Mouse (Mus musculus): ENCODE measurements around the gene Samd8. TPM values are rescaled to one million over a fixed set of nuclear protein-coding genes. Genes with fewer than 3 reads are reported as not detected.

Samd8 gene
- polyA plus RNA-seq, 1 experiment: 19.6 TPM

- no peak for TF ChIP-seq CTCF (IDR thresholded peaks at IDR 0.05; ENCODE audit: low read depth, low read length)
- no peak for TF ChIP-seq POLR2A (IDR thresholded peaks at IDR 0.05; ENCODE audit: borderline replicate concordance, low read depth, low read length)
- no peak overlapping the region for H3K27ac ChIP-seq (ENCODE audit: insufficient read depth, low read depth, low read length)
- H3K4me1 ChIP-seq (ENCODE audit: control insufficient read depth, insufficient read depth, low read length): peaks cover 3% of the 10 kb centered on the region
- no peak overlapping the region for H3K4me3 ChIP-seq (ENCODE audit: insufficient read depth, low read length)
These were observed 37.8 kb downstream of the Samd8 start for GRCm38 (mm10) chr14:21788121-21788520.

- Histone ChIP-seq H3K4me1 (ENCODE audit: control insufficient read depth, insufficient read depth, low read length) (peaks cover 3% of the 10 kb centered on the region), H3K4me3 (ENCODE audit: insufficient read depth, low read length) (no peak overlapping the region), H3K27ac (ENCODE audit: insufficient read depth, low read depth, low read length) (no peak overlapping the region)
- TF ChIP-seq POLR2A (IDR thresholded peaks at IDR 0.05; ENCODE audit: borderline replicate concordance, low read depth, low read length) (no peak), CTCF (IDR thresholded peaks at IDR 0.05; ENCODE audit: low read depth, low read length) (no peak)
These were observed 40.4 kb downstream of the Samd8 start for GRCm38 (mm10) chr14:21790585-21791251.

- Histone ChIP-seq H3K4me1 (ENCODE audit: control insufficient read depth, insufficient read depth, low read length) (peaks cover 3% of the 10 kb centered on the region), H3K27ac (ENCODE audit: insufficient read depth, low read depth, low read length) (no peak overlapping the region), H3K4me3 (ENCODE audit: insufficient read depth, low read length) (no peak overlapping the region)
- TF ChIP-seq CTCF (IDR thresholded peaks at IDR 0.05; ENCODE audit: low read depth, low read length) (no peak), POLR2A (IDR thresholded peaks at IDR 0.05; ENCODE audit: borderline replicate concordance, low read depth, low read length) (no peak)
These were observed 41.4 kb downstream of the Samd8 start for GRCm38 (mm10) chr14:21791722-21792121.

GRCm38 (mm10) chr14:21792250-21792649, 41.9 kb downstream of the Samd8 start:
- Histone ChIP-seq H3K4me3 (ENCODE audit: insufficient read depth, low read length) (no peak overlapping the region), H3K27ac (ENCODE audit: insufficient read depth, low read depth, low read length) (no peak overlapping the region), H3K4me1 (ENCODE audit: control insufficient read depth, insufficient read depth, low read length) (peaks cover 3% of the 10 kb centered on the region)
- TF ChIP-seq CTCF (IDR thresholded peaks at IDR 0.05; ENCODE audit: low read depth, low read length) (no peak), POLR2A (IDR thresholded peaks at IDR 0.05; ENCODE audit: borderline replicate concordance, low read depth, low read length) (no peak)

- H3K4me3 ChIP-seq (ENCODE audit: insufficient read depth, low read length): no peak overlapping the region
- TF ChIP-seq CTCF (IDR thresholded peaks at IDR 0.05; ENCODE audit: low read depth, low read length) (no peak), POLR2A (IDR thresholded peaks at IDR 0.05; ENCODE audit: borderline replicate concordance, low read depth, low read length) (no peak)
- H3K27ac ChIP-seq (ENCODE audit: insufficient read depth, low read depth, low read length): no peak overlapping the region
- H3K4me1 ChIP-seq (ENCODE audit: control insufficient read depth, insufficient read depth, low read length): no peaks in the 10 kb centered on the region
These were observed 50.3 kb downstream of the Samd8 start for GRCm38 (mm10) chr14:21800641-21801040.

GRCm38 (mm10) chr14:21801624-21802023, 51.3 kb downstream of the Samd8 start:
- Histone ChIP-seq H3K4me1 (ENCODE audit: control insufficient read depth, insufficient read depth, low read length) (no peaks in the 10 kb centered on the region), H3K27ac (ENCODE audit: insufficient read depth, low read depth, low read length) (no peak overlapping the region), H3K4me3 (ENCODE audit: insufficient read depth, low read length) (no peak overlapping the region)
- no peak for TF ChIP-seq POLR2A (IDR thresholded peaks at IDR 0.05; ENCODE audit: borderline replicate concordance, low read depth, low read length)
- TF ChIP-seq CTCF (IDR thresholded peaks at IDR 0.05; ENCODE audit: low read depth, low read length): no peak

- no peak overlapping the region for H3K27ac ChIP-seq (ENCODE audit: insufficient read depth, low read depth, low read length)
- H3K4me1 ChIP-seq (ENCODE audit: control insufficient read depth, insufficient read depth, low read length): no peaks in the 10 kb centered on the region
- H3K4me3 ChIP-seq (ENCODE audit: insufficient read depth, low read length): no peak overlapping the region
- no peak for TF ChIP-seq CTCF (IDR thresholded peaks at IDR 0.05; ENCODE audit: low read depth, low read length)
- no peak for TF ChIP-seq POLR2A (IDR thresholded peaks at IDR 0.05; ENCODE audit: borderline replicate concordance, low read depth, low read length)
These were observed 52.3 kb downstream of the Samd8 start for GRCm38 (mm10) chr14:21802543-21803206.

GRCm38 (mm10) chr14:21806203-21806602, 55.9 kb downstream of the Samd8 start:
- H3K4me1 ChIP-seq (ENCODE audit: control insufficient read depth, insufficient read depth, low read length): peaks cover 10% of the 10 kb centered on the region
- H3K4me3 ChIP-seq (ENCODE audit: insufficient read depth, low read length): no peak overlapping the region
- TF ChIP-seq POLR2A (IDR thresholded peaks at IDR 0.05; ENCODE audit: borderline replicate concordance, low read depth, low read length) (no peak), CTCF (IDR thresholded peaks at IDR 0.05; ENCODE audit: low read depth, low read length) (no peak)
- no peak overlapping the region for H3K27ac ChIP-seq (ENCODE audit: insufficient read depth, low read depth, low read length)

- TF ChIP-seq POLR2A (IDR thresholded peaks at IDR 0.05; ENCODE audit: borderline replicate concordance, low read depth, low read length): no peak
- no peak overlapping the region for H3K27ac ChIP-seq (ENCODE audit: insufficient read depth, low read depth, low read length)
- H3K4me1 ChIP-seq (ENCODE audit: control insufficient read depth, insufficient read depth, low read length): peaks cover 15% of the 10 kb centered on the region
- H3K4me3 ChIP-seq (ENCODE audit: insufficient read depth, low read length): no peak overlapping the region
These were observed 56.4 kb downstream of the Samd8 start for GRCm38 (mm10) chr14:21806631-21807160.

- Histone ChIP-seq H3K4me3 (ENCODE audit: insufficient read depth, low read length) (no peak overlapping the region), H3K27ac (ENCODE audit: insufficient read depth, low read depth, low read length) (no peak overlapping the region), H3K4me1 (ENCODE audit: control insufficient read depth, insufficient read depth, low read length) (peaks cover 24% of the 10 kb centered on the region)
- TF ChIP-seq POLR2A (IDR thresholded peaks at IDR 0.05; ENCODE audit: borderline replicate concordance, low read depth, low read length) (no peak), CTCF (IDR thresholded peaks at IDR 0.05; ENCODE audit: low read depth, low read length) (no peak)
These were observed 58.0 kb downstream of the Samd8 start for GRCm38 (mm10) chr14:21808208-21808922.
